Mouse (Mus musculus): Measurements from ENCODE around the gene Olfr1423.
"Not testable (repeated sequence)": the region's sequence is repeated elsewhere in the genome, so short reads cannot be mapped to it uniquely, and the experiment has no call there.

The Olfr1423 gene

DNA sequence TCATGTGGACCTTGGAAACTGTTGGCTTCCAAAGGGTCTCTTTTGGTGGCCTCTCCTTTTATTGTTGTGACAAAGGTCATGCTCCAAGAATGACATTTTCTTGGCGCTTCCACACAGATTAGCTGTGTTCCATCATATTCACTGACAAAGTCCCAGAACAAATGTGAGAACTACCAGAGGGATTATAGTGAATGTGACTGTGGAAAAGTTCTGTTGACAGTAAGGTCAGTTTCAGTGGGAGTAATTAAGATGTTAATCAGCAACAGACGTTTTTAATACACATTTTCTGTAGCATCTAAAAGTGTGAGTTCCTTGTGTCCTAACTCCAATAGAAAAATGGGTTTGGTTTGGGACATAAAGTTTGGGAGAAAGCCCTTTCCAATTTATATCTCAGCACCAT is at the start of gene Olfr1423:
Olfr1423 (minus strand) TSS at position 101 of the 400 bp plus-strand sequence.
- DNase-seq (ENCODE audit: low spot score) = no peak

- DNase-seq (ENCODE audit: low spot score) = not testable (repeated sequence)
Observed at GRCm38 (mm10) chr19:12077631-12078030, 36.5 kb upstream of the Olfr1423 start, which contains the start of gene Olfr1425. Olfr1425 (minus strand) TSS chr19:12077731.

- DNase-seq (ENCODE audit: low spot score) = not testable (repeated sequence)
Observed at GRCm38 (mm10) chr19:12069546-12069945, 28.4 kb upstream of the Olfr1423 start.

- DNase-seq (ENCODE audit: low spot score) = not testable (repeated sequence)
Observed at GRCm38 (mm10) chr19:12067806-12068205, 26.7 kb upstream of the Olfr1423 start.

DNA sequence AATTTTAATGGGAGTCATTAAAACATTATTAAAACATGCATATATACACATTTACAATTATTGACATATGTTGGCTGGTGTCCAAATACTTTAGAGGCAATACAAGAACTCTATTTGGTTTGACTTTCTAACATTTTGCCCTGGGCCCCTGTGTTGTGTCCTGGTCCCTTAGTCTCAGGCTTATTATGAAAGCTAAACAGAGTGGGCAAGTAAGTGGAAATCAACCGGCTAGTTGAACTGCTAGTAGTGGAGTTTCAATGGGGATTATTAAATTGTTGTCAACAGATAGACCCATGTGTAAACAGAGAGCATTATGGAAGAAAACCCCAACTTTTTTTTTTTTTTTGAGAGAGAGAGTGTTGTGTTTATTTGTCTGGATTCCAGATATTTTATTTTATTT is 21.5 kb upstream of the Olfr1423 start, which contains the start of gene Olfr1424:
Olfr1424 (minus strand) TSS at position 101 of the 400 bp plus-strand sequence.
- not testable (repeated sequence) for DNase-seq (ENCODE audit: low spot score)

DNA sequence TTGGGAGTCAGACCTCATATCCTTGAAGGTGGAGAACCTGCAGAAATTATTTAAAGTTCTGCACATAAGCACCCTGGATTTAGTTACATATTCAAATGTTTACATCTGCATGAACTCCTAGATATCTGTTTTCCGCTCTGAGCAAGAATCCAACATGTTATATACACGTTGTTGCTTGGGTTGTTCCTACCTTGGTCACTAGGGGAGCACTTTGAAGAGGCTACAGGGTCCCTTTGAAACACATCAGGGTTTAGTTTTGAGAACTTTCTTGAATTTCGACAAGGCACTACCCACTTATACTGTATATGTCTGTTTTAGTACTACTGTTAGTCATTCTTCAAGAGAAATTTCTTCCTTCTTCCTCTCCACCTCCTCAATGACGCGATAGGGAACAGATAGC is 2.0 kb upstream of the Olfr1423 start:
- DNase-seq (ENCODE audit: low spot score) = no peak

DNA sequence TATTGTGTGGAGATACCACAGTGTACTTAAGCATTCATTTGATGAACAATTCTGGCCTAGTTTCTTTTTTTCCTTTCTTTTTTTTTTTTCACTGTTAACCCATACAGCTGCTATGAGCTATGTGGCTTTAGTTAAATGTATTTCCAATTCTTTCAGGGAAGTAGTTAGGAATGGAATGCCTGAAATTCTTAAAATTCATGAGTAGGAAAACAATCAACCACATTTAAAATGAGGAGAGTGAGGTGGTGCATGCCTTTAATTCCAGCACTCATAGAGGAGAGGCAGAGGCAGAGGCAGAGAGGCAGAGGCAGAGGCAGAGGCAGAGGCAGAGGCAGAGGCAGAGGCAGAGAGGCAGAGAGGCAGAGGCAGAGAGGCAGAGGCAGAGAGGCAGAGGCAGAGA is 3.4 kb downstream of the Olfr1423 start:
- no peak for DNase-seq (ENCODE audit: low spot score)

GRCm38 (mm10) chr19:12026606-12027005 is 14.5 kb downstream of the Olfr1423 start:
- DNase-seq (ENCODE audit: low spot score) = no peak

DNA sequence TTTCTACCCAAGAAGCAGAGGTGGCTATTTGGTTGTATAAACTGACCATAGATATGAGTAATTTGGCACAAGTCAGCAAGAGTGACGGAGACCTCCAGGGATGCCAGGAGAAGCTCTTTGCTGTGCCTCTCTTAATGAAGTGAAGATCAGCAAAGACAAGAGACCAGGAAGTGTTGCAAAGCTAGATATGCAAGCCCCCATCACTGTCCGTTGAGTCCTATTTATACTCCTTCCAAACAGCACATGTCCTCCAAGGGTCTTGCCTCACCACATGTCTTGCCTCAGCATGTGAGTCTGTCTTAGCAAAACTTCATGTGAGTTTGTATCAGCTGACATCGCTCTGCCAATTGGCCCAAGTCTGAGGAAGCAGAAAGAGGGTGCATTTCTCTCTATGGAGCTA is 15.8 kb downstream of the Olfr1423 start:
- DNase-seq (ENCODE audit: low spot score) = no peak

DNA sequence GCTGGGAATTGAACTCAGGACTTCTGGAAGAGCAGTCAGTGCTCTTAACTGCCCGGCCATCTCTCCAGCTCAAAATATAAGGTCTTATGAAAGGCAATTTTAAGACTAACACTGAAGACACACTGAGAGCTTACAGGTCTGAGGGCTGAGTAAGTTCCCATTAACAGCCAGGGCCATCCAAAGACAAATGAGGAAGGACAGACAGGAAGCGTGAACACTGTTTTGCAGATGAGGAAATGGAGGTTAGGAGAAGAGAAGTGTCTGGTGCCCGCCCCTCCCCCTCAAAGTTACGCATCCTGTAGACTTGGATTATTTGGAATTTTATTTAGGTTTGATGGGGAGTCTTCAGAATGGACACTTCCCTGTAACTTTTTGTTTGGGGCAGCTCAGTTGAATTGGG is 17.0 kb downstream of the Olfr1423 start:
- no peak for DNase-seq (ENCODE audit: low spot score)

GRCm38 (mm10) chr19:12016192-12016591 is 24.9 kb downstream of the Olfr1423 start:
- DNase-seq (ENCODE audit: low spot score) = no peak

DNA sequence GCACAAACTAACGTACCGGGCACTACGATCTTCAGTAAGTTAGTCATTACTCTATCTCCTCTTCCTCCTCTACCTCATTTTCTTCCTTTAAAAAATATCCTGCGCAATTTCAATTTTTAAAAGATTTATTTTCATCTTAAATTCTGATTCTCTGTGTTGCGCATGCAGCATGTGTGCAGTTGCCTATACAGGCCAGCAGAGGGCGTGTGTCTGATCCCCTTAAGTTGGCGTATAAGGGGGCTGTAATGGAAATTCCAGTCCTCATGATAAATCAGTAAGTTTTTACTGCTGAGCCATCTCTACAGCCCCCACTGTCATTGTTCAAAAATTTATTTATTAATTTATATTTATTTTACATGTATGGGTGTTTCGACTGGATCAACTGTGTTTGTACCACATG is 25.4 kb downstream of the Olfr1423 start:
- DNase-seq (ENCODE audit: low spot score) = peak; percentile 30

- DNase-seq (ENCODE audit: low spot score) = peak; percentile 52
Observed at GRCm38 (mm10) chr19:12013228-12013627, 27.9 kb downstream of the Olfr1423 start.

DNA sequence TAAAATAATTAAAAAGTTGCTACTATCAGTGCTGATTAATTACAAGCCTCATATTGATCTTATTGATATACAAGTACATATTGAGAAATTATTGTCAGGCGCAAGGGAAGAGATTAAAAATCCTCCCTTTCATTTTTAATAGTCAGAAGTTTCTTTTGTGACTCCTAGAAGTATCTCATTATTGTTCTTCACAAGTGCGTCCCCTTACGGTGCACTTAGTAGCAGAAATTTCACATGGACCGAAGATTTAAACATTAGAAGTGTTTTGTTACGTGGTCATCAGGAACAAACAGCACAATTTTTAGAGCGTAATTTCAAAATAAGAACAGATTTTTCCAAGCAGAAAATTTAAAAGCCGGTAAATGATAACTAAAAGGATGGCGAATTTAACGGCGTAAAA is 28.5 kb downstream of the Olfr1423 start:
- no peak for DNase-seq (ENCODE audit: low spot score)

DNA sequence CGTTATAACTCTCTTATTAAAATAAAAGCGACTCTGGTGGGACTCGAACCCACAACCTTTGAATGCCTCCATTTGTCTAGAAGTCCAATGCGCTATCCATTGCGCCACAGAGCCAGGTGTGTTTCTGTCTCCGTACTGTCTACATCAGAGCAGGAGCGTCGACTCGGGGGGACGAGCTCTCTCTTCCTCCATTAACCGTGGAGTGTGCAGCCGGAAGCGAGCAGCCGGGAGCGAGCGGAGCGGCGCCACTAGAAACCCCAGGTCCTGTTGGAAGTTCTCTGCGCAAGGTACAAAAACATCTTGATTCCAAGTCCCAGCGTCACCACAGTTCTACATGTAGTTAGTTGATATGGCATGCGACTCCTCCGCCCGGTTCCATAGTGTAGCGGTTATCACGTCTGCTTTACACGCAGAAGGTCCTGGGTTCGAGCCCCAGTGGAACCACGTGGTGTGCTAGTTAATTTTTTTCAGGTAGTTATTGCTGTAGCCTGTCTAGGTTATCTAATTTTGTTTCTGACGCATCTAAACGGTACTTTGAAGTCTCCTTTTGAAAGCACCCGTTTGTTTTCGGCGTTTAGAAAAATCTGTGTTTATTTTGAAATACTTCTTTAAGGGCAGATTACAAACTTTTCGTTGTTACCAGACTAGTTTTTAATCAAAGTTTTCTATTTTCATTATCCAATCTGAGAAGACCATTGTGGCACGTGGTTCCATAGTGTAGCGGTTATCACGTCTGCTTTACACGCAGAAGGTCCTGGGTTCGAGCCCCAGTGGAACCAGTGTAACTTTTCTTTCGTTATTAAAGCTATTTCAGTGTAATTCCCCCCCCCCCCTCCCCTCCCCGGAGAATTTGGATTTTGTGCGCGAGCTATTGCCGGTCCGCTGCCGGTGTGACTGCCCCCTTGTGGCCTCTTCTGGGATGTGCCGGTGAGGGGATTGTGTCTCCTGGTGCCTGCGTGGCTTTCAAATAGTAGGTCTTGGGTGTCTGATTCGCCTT is 29.3 kb downstream of the Olfr1423 start:
- DNase-seq (ENCODE audit: low spot score) = peak; percentile 96

DNA sequence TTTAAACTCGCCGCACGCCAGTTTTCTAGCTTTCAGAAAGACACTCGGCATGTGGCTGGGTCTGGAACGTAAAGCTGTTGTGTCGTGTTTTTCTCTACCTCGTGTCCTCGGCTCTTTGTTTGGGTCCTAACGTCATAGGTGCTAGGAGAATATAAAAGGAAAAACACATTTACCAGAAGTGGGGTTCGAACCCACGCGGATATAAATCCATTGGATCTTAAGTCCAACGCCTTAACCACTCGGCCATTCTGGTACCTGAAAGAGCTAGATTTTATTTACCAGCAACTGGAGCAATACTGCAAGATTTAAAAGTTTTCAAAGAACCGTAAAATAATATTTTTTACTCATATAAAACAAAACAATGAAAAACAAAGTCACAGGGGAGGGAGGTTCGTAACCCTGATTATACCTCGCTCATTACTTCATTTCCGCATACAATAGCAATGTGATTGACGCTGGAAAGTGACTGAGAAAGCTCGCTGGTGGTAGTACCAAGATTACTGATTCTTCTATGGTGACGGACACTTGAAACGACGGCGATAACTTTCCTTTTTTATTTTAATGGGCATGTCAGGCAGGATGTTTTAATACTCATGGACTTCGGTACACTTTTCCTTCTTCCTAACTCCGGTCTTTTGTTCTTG is 30.1 kb downstream of the Olfr1423 start:
- DNase-seq (ENCODE audit: low spot score) = peak; percentile 96

DNA sequence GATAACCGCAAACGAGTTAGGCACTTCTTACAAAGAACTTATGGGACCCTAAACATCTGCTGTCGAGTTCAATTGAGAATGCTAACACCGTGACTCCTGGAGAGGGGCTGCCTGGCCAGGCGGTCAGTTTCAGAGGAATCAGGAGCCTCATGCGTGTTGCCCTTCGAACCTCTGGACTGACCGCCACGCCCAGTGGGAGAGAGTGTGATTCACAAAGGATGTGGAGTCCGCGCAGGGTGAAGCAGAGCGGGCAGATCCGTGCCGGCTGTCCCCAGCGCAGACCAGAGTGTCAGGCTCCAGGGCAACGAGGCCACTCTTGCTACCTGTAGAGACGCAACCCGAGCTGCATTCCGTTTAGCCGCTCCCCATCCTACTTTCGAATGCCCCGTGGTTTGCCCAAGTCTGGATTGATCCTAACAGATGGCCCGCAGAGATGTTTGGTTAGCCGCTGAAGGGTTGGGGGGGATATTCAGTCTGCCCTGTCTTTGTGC is 30.8 kb downstream of the Olfr1423 start:
- peak; percentile 81 for DNase-seq (ENCODE audit: low spot score)

DNA sequence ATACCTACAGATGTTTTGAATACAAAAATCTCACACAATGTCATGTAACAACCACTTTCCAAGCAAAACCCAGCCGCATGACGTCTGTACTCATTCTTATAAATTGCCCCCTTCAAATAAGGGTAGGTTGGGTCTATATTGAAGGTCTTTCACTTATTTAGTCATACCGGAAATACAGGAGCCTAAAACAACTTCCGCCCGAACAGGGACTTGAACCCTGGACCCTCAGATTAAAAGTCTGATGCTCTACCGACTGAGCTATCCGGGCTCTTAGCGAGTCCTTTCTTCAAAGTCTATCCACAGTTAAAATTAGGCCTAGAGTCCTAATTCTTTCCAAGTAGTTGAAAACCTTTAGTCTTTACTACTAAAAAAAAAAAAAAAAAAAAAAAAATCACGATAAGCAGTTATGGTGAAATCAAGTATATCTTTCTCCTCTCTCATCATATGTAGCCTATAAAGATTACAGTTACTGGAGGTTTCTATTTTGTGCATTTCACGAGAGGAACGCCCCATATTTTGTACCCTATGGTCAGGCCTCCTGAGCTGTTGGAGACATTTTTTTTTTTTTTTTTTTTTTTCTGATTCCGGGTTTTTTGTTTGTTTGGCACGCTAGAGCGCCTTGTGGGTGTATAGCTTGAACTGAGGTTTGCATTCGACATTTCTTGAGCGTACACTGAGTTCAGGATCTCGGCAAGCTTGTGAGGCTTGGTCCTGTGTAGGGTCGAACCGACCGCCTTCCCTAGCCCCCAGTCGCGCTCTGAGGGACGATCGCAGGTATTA is 31.4 kb downstream of the Olfr1423 start:
- peak; percentile 92 for DNase-seq (ENCODE audit: low spot score)

- peak; percentile 32 for DNase-seq (ENCODE audit: low spot score)
Observed at GRCm38 (mm10) chr19:12008410-12009380, 32.4 kb downstream of the Olfr1423 start.

- peak; percentile 73 for DNase-seq (ENCODE audit: low spot score)
Observed at GRCm38 (mm10) chr19:12007105-12007931, 33.8 kb downstream of the Olfr1423 start.

All from retina, embryonic 14.5 days (tissue).